Mouse (Mus musculus): Measurements from ENCODE around the gene Rnf157. TPM values are rescaled to one million over a fixed set of nuclear protein-coding genes. Genes with fewer than 3 reads are reported as not detected.
A peak's percentile ranks its signal among the peaks of the same experiment; 100 is the strongest.
"Not testable (repeated sequence)": the region's sequence is repeated elsewhere in the genome, so short reads cannot be mapped to it uniquely, and the experiment has no call there.

Rnf157 gene
- polyA plus RNA-seq, 2 experiments = 0.57 to 0.66 TPM

- TF ChIP-seq CTCF (IDR thresholded peaks at IDR 0.05; ENCODE audit: low read depth) (no peak), EP300 (IDR thresholded peaks at IDR 0.05; ENCODE audit: low read depth) (no peak)
- DNase-seq (ENCODE audit: low read depth in 3 of 3, low spot score in 3 of 3) (no peak), ATAC-seq (ENCODE audit: insufficient read depth) (no peak)
- H3K9me3 ChIP-seq (ENCODE audit: control insufficient read depth, low read length) = no peaks in the 10 kb centered on the region
- H3K27ac ChIP-seq = no peak overlapping the region
- 71% methylated on average over 5 of the region's 5 CpGs for WGBS (ENCODE audit: insufficient replicate concordance)
- no peak overlapping the region for H3K4me3 ChIP-seq (ENCODE audit: insufficient read depth in 1 of 2, low read depth in 2 of 2, low read length in 2 of 2)
- peaks cover 13% of the 10 kb centered on the region for H3K27me3 ChIP-seq (ENCODE audit: control insufficient read depth, insufficient read depth, low read length)
- H3K36me3 ChIP-seq (replicated peaks; ENCODE audit: control insufficient read depth, insufficient read depth, low read depth) = no peaks in the 10 kb centered on the region
- H3K9ac ChIP-seq (replicated peaks) = no peak overlapping the region
- H3K4me1 ChIP-seq (replicated peaks; ENCODE audit: control insufficient read depth in 2 of 2, insufficient read depth in 2 of 2, low read length in 1 of 2) = peaks cover 4 to 7% of the 10 kb centered on the region in 2 experiments
- no peak overlapping the region for H3K4me2 ChIP-seq (ENCODE audit: low read depth)
Measured at GRCm38 (mm10) chr11:116417054-116417453, 4.2 kb upstream of the Rnf157 start.

GRCm38 (mm10) chr11:116416196-116416943 lies 3.5 kb upstream of the Rnf157 start:
- Histone ChIP-seq H3K4me2 (ENCODE audit: low read depth) (no peak overlapping the region), H3K27me3 (ENCODE audit: control insufficient read depth, insufficient read depth, low read length) (peaks cover 19% of the 10 kb centered on the region), H3K36me3 (replicated peaks; ENCODE audit: control insufficient read depth, insufficient read depth, low read depth) (no peaks in the 10 kb centered on the region), H3K27ac (no peak overlapping the region), H3K9me3 (ENCODE audit: control insufficient read depth, low read length) (no peaks in the 10 kb centered on the region), H3K9ac (replicated peaks) (no peak overlapping the region), H3K4me3 (ENCODE audit: insufficient read depth in 1 of 2, low read depth in 2 of 2, low read length in 2 of 2) (no peak overlapping the region), H3K4me1 (replicated peaks; ENCODE audit: control insufficient read depth in 2 of 2, insufficient read depth in 2 of 2, low read length in 1 of 2) (peaks cover 4 to 10% of the 10 kb centered on the region in 2 experiments)
- ATAC-seq (ENCODE audit: insufficient read depth) = no peak
- 61% methylated on average over 6 of the region's 6 CpGs for WGBS (ENCODE audit: insufficient replicate concordance)
- no peak for DNase-seq (ENCODE audit: low read depth in 3 of 3, low spot score in 3 of 3)
- no peak for TF ChIP-seq EP300 (IDR thresholded peaks at IDR 0.05; ENCODE audit: low read depth)
- no peak for TF ChIP-seq CTCF (IDR thresholded peaks at IDR 0.05; ENCODE audit: low read depth)

- Histone ChIP-seq H3K4me1 (replicated peaks; ENCODE audit: control insufficient read depth in 2 of 2, insufficient read depth in 2 of 2, low read length in 1 of 2) (peaks cover 4 to 10% of the 10 kb centered on the region in 2 experiments), H3K4me3 (ENCODE audit: insufficient read depth in 1 of 2, low read depth in 2 of 2, low read length in 2 of 2) (no peak overlapping the region; a peak in 1 of 4 replicates), H3K9ac (replicated peaks) (no peak overlapping the region), H3K4me2 (ENCODE audit: low read depth) (peak overlapping the region; percentile 99), H3K9me3 (ENCODE audit: control insufficient read depth, low read length) (no peaks in the 10 kb centered on the region), H3K36me3 (replicated peaks; ENCODE audit: control insufficient read depth, insufficient read depth, low read depth) (no peaks in the 10 kb centered on the region), H3K27me3 (ENCODE audit: control insufficient read depth, insufficient read depth, low read length) (peaks cover 21% of the 10 kb centered on the region), H3K27ac (no peak overlapping the region)
- no peak for DNase-seq (ENCODE audit: low read depth in 3 of 3, low spot score in 3 of 3)
- 57% methylated on average over 4 of the region's 4 CpGs for WGBS (ENCODE audit: insufficient replicate concordance)
- TF ChIP-seq CTCF (IDR thresholded peaks at IDR 0.05; ENCODE audit: low read depth) (no peak), EP300 (IDR thresholded peaks at IDR 0.05; ENCODE audit: low read depth) (no peak)
- no peak for ATAC-seq (ENCODE audit: insufficient read depth)
Measured at GRCm38 (mm10) chr11:116413631-116414022, 795 bp upstream of the Rnf157 start.

- H3K4me3 ChIP-seq (ENCODE audit: insufficient read depth in 1 of 2, low read depth in 2 of 2, low read length in 2 of 2) = peak overlapping the region; percentile 65 to 75
- DNase-seq (ENCODE audit: low read depth in 3 of 3, low spot score in 3 of 3) = no peak
- H3K27ac ChIP-seq = no peak overlapping the region
- peaks cover 4 to 10% of the 10 kb centered on the region in 2 experiments for H3K4me1 ChIP-seq (replicated peaks; ENCODE audit: control insufficient read depth in 2 of 2, insufficient read depth in 2 of 2, low read length in 1 of 2)
- ATAC-seq (ENCODE audit: insufficient read depth) = peak; percentile 62; the same call in 1 of the 2 replicates
- peak overlapping the region; percentile 99 for H3K4me2 ChIP-seq (ENCODE audit: low read depth)
- TF ChIP-seq EP300 (IDR thresholded peaks at IDR 0.05; ENCODE audit: low read depth) (no peak), CTCF (IDR thresholded peaks at IDR 0.05; ENCODE audit: low read depth) (no peak)
- WGBS (ENCODE audit: insufficient replicate concordance) = under 1% methylated on average over 76 of the region's 76 CpGs
- H3K27me3 ChIP-seq (ENCODE audit: control insufficient read depth, insufficient read depth, low read length) = peaks cover 21% of the 10 kb centered on the region
- H3K9ac ChIP-seq (replicated peaks) = peak overlapping the region; percentile 69
- no peaks in the 10 kb centered on the region for H3K9me3 ChIP-seq (ENCODE audit: control insufficient read depth, low read length)
- no peaks in the 10 kb centered on the region for H3K36me3 ChIP-seq (replicated peaks; ENCODE audit: control insufficient read depth, insufficient read depth, low read depth)
Measured at GRCm38 (mm10) chr11:116412028-116412827, 604 bp downstream of the Rnf157 start.

GRCm38 (mm10) chr11:116411582-116411981 lies 1.2 kb downstream of the Rnf157 start:
- peaks cover 21% of the 10 kb centered on the region for H3K27me3 ChIP-seq (ENCODE audit: control insufficient read depth, insufficient read depth, low read length)
- peaks cover 4 to 10% of the 10 kb centered on the region in 2 experiments for H3K4me1 ChIP-seq (replicated peaks; ENCODE audit: control insufficient read depth in 2 of 2, insufficient read depth in 2 of 2, low read length in 1 of 2)
- no peak overlapping the region for H3K9ac ChIP-seq (replicated peaks)
- no peak for TF ChIP-seq CTCF (IDR thresholded peaks at IDR 0.05; ENCODE audit: low read depth)
- TF ChIP-seq EP300 (IDR thresholded peaks at IDR 0.05; ENCODE audit: low read depth) = no peak
- H3K9me3 ChIP-seq (ENCODE audit: control insufficient read depth, low read length) = no peaks in the 10 kb centered on the region
- DNase-seq (ENCODE audit: low read depth in 3 of 3, low spot score in 3 of 3) = no peak
- H3K4me3 ChIP-seq (ENCODE audit: insufficient read depth in 1 of 2, low read depth in 2 of 2, low read length in 2 of 2) = no peak overlapping the region
- no peaks in the 10 kb centered on the region for H3K36me3 ChIP-seq (replicated peaks; ENCODE audit: control insufficient read depth, insufficient read depth, low read depth)
- H3K4me2 ChIP-seq (ENCODE audit: low read depth) = no peak overlapping the region; the same call in 1 of the 2 replicates
- ATAC-seq (ENCODE audit: insufficient read depth) = no peak
- 44% methylated on average over 6 of the region's 6 CpGs for WGBS (ENCODE audit: insufficient replicate concordance)
- H3K27ac ChIP-seq = no peak overlapping the region

GRCm38 (mm10) chr11:116410415-116410814 lies 2.4 kb downstream of the Rnf157 start:
- not testable (repeated sequence) for H3K9me3 ChIP-seq (ENCODE audit: control insufficient read depth, low read length); H3K36me3 ChIP-seq (replicated peaks; ENCODE audit: control insufficient read depth, insufficient read depth, low read depth); H3K4me2 ChIP-seq (ENCODE audit: low read depth); ATAC-seq (ENCODE audit: insufficient read depth); DNase-seq (ENCODE audit: low read depth in 3 of 3, low spot score in 3 of 3); H3K4me3 ChIP-seq (ENCODE audit: insufficient read depth in 1 of 2, low read depth in 2 of 2, low read length in 2 of 2); H3K27ac ChIP-seq; H3K9ac ChIP-seq (replicated peaks)
- Histone ChIP-seq H3K27me3 (ENCODE audit: control insufficient read depth, insufficient read depth, low read length) (peaks cover 21% of the 10 kb centered on the region), H3K4me1 (replicated peaks; ENCODE audit: control insufficient read depth in 2 of 2, insufficient read depth in 2 of 2, low read length in 1 of 2) (peaks cover 4 to 10% of the 10 kb centered on the region in 2 experiments)
- WGBS (ENCODE audit: insufficient replicate concordance) = 78% methylated on average over 4 of the region's 4 CpGs
